In genomic region chr9:113977225-113977840, GRCm38 (mm10) we compare ENCODE assay signal across 20 mouse cellular contexts.
"Had no signal": no experiment of that assay in that cellular context is flagged by ENCODE, and none has a peak within 500 bp of the region (broad histone marks: within the 10 kb centered on the region; RNA-seq: fewer than 3 reads in every experiment).

No protein-coding gene starts in this region.

- H3K4me2 ChIP-seq: intestine, embryonic 15.5 days; liver, embryonic 13.5 days; lung, embryonic 14.5 days; midbrain, embryonic 12.5 days; midbrain, embryonic 15.5 days; neural tube, embryonic 13.5 days had no signal

- H3K4me3 ChIP-seq: intestine, embryonic 15.5 days; left cerebral cortex, adult 2 months; liver, embryonic 13.5 days; midbrain, embryonic 12.5 days; midbrain, embryonic 15.5 days; neural tube, embryonic 13.5 days had no signal

- H3K27ac ChIP-seq: intestine, embryonic 15.5 days; left cerebral cortex, adult 2 months; liver, embryonic 13.5 days; macrophage; midbrain, embryonic 12.5 days; midbrain, embryonic 15.5 days; neural tube, embryonic 13.5 days; stomach, postnatal 0 days had no signal

- DNase-seq: kidney, adult 11 months; kidney, adult 8-10 months; kidney, postnatal 25 days; layer of hippocampus, postnatal 36 days; liver, embryonic 13.5 days; lung, embryonic 14.5 days; lung, postnatal 14 days; right cerebral cortex, adult 18-20 months; right cerebral cortex, postnatal 14 days; right cerebral cortex, postnatal 4 days; thymus, adult 2 months; thymus, postnatal 14 days; thymus, postnatal 4 days had no signal

- H3K4me1 ChIP-seq: intestine, embryonic 15.5 days; midbrain, embryonic 12.5 days had no signal

- H3K9me3 ChIP-seq: intestine, embryonic 15.5 days; liver, embryonic 13.5 days; midbrain, embryonic 12.5 days; midbrain, embryonic 15.5 days; neural tube, embryonic 13.5 days had no signal

- H3K27me3 ChIP-seq: intestine, embryonic 15.5 days; liver, embryonic 13.5 days; midbrain, embryonic 12.5 days; midbrain, embryonic 15.5 days; neural tube, embryonic 13.5 days had no signal

- ATAC-seq: intestine, embryonic 15.5 days; midbrain, embryonic 15.5 days had no signal

- H3K9ac ChIP-seq: intestine, embryonic 15.5 days; liver, embryonic 13.5 days; lung, embryonic 14.5 days; midbrain, embryonic 12.5 days; midbrain, embryonic 15.5 days; neural tube, embryonic 13.5 days had no signal
